Mouse (Mus musculus): ENCODE measurements around the gene Miox.

Gene Miox

GRCm38 (mm10) chr15:89363051-89363450, 28.9 kb downstream of the Miox start:
- in situ Hi-C loops (cut with MboI, MseI), result no loop called here

DNA sequence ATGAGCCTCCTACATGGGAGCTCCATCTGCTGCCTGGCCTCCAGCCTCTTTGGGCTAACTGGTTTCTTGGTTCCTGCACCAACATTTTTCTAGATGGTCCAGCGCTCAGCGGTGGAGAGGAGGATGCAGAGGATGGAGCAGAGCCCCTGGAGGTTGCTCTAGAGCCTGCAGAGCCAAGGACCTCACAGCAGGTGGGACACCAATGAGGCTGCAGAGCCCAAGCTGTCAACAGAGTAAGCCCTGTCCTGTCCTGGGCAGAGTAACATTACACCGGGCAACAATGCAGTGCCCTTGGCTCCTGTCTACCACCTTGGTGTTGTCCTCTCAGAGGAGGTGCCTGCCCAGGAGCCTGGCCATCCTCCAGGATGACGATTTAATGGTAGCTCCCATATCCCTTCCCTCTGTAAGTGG, 30.9 kb downstream of the Miox start:
- in situ Hi-C loops (cut with MboI, MseI), result no loop called here

DNA sequence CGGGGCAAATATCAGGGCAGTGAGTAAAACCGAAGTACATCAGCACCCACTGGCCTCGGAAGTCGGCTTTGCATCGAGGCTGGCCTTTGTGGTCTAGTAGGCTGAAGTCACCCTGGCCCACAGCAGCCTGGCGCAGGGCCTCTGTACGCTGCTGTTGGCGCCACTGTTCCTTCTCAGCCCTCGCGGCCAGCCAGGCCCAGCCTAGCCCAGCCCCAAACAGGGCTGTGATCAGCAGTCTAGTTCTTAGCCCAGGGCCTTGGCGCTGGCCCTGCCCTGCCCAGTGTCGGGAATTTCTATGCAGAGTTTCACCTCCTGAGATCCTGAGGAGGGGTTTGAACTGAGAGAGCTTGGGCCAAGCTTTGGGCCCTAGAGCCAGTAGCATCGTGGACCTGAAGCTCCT, 37.9 kb downstream of the Miox start:
- in situ Hi-C loops (cut with MboI, MseI), result loop anchor here (5.0 kb wide), 1 partner anchor 55 kb away; the partner anchor contains the start of genes C730034F03Rik, Chkb, Cpt1b and Gm44502

DNA sequence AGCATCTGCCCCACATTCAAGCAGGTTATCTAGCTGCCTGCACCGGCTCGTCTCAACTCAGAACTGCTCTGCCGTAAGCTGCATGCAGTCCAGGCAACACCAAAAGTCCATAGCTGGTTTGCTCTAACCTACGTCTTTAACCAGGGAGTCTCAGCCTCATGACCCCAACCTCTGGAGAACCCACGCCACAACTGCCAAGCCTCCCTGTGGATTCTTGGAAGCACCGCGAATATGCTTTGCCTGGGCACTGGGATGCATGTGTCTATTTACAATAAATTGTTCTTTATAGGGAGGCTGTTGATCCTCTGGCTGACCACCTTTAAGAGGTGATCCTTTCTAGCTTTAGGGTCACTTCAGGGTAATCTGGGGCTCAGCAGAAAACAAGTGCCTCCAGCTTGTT, 38.3 kb downstream of the Miox start:
- in situ Hi-C loops (cut with MboI, MseI), result loop anchor here (5.0 kb wide), 1 partner anchor 55 kb away; the partner anchor contains the start of genes C730034F03Rik, Chkb, Cpt1b and Gm44502

GRCm38 (mm10) chr15:89373027-89373761, 39.0 kb downstream of the Miox start:
- in situ Hi-C loops (cut with MboI, MseI), result loop anchor here (5.0 kb wide), 1 partner anchor 54 kb away; the partner anchor contains the start of genes C730034F03Rik, Chkb, Cpt1b and Gm44502

DNA sequence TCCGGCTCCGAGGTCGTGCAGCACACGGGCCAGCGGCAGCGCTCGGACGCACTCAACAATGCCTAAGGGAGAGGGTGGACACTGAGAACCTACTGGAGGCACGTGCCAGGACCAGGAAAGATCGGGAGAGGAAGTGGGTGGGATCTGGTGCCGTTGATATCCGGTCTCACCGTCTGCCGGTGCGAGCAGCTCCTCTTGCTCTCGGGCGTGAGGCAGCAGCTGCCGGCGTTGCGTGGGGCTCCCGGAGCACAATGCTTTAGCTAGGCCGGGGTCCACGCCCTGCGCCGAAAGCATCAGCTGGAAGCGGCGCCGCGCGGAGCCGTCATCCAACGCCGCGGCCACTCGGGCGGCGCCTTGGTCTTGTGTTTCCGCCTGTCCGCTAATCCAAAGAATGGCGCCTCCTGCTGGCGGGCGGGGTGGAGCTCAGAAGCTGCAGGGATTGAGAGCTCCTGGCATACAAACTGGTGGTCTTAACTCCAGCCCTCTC, 39.6 kb downstream of the Miox start, which contains the start of gene Sco2:
TSS of gene Sco2 (minus strand) at position 85 of the 487 bp plus-strand sequence.
- in situ Hi-C loops (cut with MboI, MseI), result loop anchor here (5.0 kb wide), 1 partner anchor 53 kb away; the partner anchor contains the start of genes C730034F03Rik, Chkb, Cpt1b and Gm44502

GRCm38 (mm10) chr15:89374340-89374739, 40.1 kb downstream of the Miox start:
- in situ Hi-C loops (cut with MboI, MseI), result loop anchor here (5.0 kb wide), 1 partner anchor 53 kb away; the partner anchor contains the start of genes C730034F03Rik, Chkb, Cpt1b and Gm44502

DNA sequence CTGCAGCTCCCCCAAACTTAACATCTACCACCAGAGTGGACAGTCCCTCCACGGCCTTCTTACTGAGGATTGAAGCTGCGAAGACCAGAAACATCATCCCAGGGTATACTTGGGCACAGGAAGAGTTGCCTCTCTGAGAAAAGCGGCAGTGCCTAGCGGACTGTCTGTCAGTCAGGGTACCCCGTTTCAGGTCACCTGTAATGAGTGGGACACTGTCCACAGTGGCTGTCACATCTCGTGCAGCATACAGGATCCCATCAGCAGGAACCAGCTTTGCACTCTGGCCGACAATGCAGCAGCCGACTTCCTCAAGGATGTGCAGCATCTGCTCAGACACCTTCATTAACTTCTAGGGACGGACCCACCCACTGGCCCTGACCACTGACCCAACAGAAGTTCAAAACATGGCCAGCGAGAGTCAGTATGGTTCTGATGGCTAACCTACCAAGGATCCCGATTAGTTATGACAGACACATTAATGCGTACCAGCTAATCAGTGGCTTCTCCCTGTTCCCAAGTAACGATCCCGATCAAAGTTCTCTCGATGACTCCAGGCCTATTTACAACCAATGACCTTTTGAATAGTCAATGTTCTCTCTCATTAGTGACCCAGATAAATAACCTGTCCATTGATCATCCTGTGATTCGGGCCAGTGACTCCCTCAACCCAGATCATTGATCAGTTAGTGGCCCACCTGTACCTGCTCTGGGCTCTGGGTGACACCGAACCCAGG, 40.8 kb downstream of the Miox start:
- in situ Hi-C loops (cut with MboI, MseI), result loop anchor here (5.0 kb wide), 1 partner anchor 52 kb away; the partner anchor contains the start of genes C730034F03Rik, Chkb, Cpt1b and Gm44502

DNA sequence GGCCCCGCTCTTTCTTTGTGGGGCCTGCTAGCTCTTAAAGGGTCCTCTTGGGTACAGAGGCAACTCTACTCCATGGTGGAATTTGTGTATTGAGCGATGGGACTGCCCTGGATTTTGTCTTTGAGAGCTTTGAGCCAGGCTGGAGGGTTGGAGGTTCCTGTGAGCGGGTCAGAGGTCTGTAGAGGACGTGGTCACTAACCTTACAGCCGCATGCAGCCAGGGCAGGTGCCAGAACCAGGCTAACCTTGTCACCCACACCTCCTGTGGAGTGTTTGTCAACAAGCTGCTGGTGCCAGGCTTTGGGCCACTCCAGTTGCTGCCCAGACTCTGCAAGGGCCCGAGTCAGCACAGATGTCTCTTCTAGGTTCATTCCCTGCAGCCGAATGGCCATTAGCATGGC, 41.8 kb downstream of the Miox start:
- in situ Hi-C loops (cut with MboI, MseI), result no loop called here

- in situ Hi-C loops (cut with MboI, MseI), result no loop called here
Measured at GRCm38 (mm10) chr15:89376957-89377356, 42.8 kb downstream of the Miox start, which contains the start of gene Tymp. Tymp (minus strand) TSS chr15:89377039.

GRCm38 (mm10) chr15:89377362-89377761, 43.2 kb downstream of the Miox start:
- in situ Hi-C loops (cut with MboI, MseI), result no loop called here

- in situ Hi-C loops (cut with MboI, MseI), result no loop called here
Measured at GRCm38 (mm10) chr15:89377938-89378828, 44.0 kb downstream of the Miox start.

GRCm38 (mm10) chr15:89378831-89379401, 44.7 kb downstream of the Miox start, which contains the start of gene Odf3b:
Odf3b (minus strand) TSS chr15:89379282.
- in situ Hi-C loops (cut with MboI, MseI), result no loop called here

DNA sequence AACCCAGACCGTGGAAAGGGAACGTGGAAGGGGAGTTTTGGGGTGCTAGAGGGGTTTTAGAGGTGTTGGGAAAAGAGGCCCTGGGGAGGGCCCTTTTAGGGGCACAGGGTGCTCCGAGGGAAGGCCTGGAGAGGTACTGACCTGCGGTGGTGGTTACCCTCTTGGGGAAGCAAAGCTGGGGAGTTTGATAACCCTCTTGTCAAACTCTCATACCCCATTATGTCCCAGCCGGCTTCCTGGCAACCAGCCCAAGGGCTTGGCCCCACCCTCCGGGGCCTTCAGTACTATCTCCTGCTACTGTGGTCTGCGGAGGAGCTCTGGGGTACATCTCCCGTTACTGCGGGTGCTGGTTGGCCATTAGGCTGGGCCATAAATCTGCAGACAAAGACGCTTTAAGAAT, 45.2 kb downstream of the Miox start:
- in situ Hi-C loops (cut with MboI, MseI), result no loop called here

DNA sequence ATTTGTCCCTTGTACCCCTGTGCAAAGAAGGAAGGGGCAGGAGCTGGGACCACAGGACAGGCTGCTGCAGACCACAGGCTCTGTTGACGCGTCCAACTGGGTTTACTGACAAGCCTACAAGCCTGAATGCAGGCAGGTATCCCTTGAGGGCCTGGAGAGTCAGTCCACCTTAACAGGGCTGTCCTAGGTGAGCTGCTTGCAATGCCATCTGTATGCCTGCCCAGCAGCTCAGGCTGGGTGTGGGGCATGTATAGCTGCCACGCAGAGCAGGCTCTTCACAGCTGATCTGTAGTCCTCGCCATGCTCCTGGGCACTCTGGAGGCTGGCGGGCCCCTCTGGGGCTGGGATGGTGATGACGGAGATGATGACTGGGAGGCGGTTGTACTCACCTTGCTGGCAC, 50.4 kb downstream of the Miox start, which contains the start of gene Klhdc7b:
TSS of gene Klhdc7b (plus strand) at position 301 of the 400 bp plus-strand sequence.
- in situ Hi-C loops (cut with MboI, MseI), result no loop called here
